Mouse (Mus musculus) heart, embryonic 14.5 days (tissue): ENCODE measurements at regions not wholly inside any gene's neighbourhood (a gene's known extent, or its start where the extent isn't known, plus 50 kb on each side); places are given as distances from the start of the nearest gene placed in this dataset.

Source experiments
- ATAC-seq: fragments of 200-750 bp; cut with Nextera tagmentation; 2 replicates; pipeline ENCODE4 v1.8.0; 2017; ENCODE audit warnings: low read depth, moderate TSS enrichment; ENCODE audit not compliant: insufficient number of reproducible peaks, insufficient read depth, low FRiP score
- H3K27ac ChIP-seq, 2 experiments: fragments of 200-500 bp in 1 of 2; fragments of 300-500 bp in 1 of 2; sonication (generic) in 1 of 2; replicated peaks in 1 of 2; 2 replicates each; pipeline ENCODE4 v1.5.1; 2012 to 2014; ENCODE audit warnings: low read depth in 2 of 2, low read length in 2 of 2, control low read depth in 1 of 2, mild to moderate bottlenecking in 1 of 2, mixed read lengths in 1 of 2; ENCODE audit not compliant: control insufficient read depth in 1 of 2, insufficient read depth in 1 of 2
- H3K27me3 ChIP-seq: fragments of 300-500 bp; sonication (generic); 2 replicates; pipeline ENCODE4 v1.6.1; 2014; ENCODE audit warnings: mild to moderate bottlenecking, low read length, control low read depth; ENCODE audit not compliant: control insufficient read depth, insufficient read depth
- H3K36me3 ChIP-seq: fragments of 300-500 bp; sonication (generic); 2 replicates; pipeline ENCODE4 v1.6.1; 2014; ENCODE audit warnings: mild to moderate bottlenecking, control low read depth, low read length, mixed read lengths; ENCODE audit not compliant: control insufficient read depth, insufficient read depth
- H3K4me1 ChIP-seq, 2 experiments: fragments of 200-500 bp in 1 of 2; fragments of 300-500 bp in 1 of 2; sonication (generic) in 1 of 2; 2 replicates each; pipeline ENCODE4 v1.6.1; 2012 to 2014; ENCODE audit warnings: low read length in 2 of 2, control low read depth in 1 of 2, mixed read lengths in 1 of 2; ENCODE audit not compliant: control insufficient read depth in 2 of 2, insufficient read depth in 2 of 2
- H3K4me2 ChIP-seq: fragments of 300-500 bp; sonication (generic); 2 replicates; pipeline ENCODE4 v1.6.1; 2014; ENCODE audit warnings: mild to moderate bottlenecking, low read length
- H3K4me3 ChIP-seq, 2 experiments: fragments of 200-500 bp in 1 of 2; fragments of 300-500 bp in 1 of 2; sonication (generic) in 1 of 2; 2 replicates each; pipeline ENCODE4 v1.5.1; 2012 to 2014; ENCODE audit warnings: low read length in 2 of 2, mild to moderate bottlenecking in 2 of 2, control low read depth in 1 of 2, low read depth in 1 of 2, moderate library complexity in 1 of 2; ENCODE audit not compliant: control insufficient read depth in 1 of 2, insufficient read depth in 1 of 2
- H3K9ac ChIP-seq: fragments of 300-500 bp; sonication (generic); 2 replicates; pipeline ENCODE4 v1.6.1; 2014; ENCODE audit warnings: mild to moderate bottlenecking, low read length
- H3K9me3 ChIP-seq: fragments of 300-500 bp; sonication (generic); 2 replicates; pipeline ENCODE4 v1.6.1; 2016; ENCODE audit warnings: low read length, control low read depth; ENCODE audit not compliant: control insufficient read depth
- WGBS: fragments of 180-500 bp; shearing (Covaris S2); extraction: QIAGEN DNeasy Blood & Tissue Kit; methylation state at CpG from one replicate; pipeline ENCODE4 v1.1.7; 2014; 5-methylcytosine and 5-hydroxymethylcytosine counted together

DNA sequence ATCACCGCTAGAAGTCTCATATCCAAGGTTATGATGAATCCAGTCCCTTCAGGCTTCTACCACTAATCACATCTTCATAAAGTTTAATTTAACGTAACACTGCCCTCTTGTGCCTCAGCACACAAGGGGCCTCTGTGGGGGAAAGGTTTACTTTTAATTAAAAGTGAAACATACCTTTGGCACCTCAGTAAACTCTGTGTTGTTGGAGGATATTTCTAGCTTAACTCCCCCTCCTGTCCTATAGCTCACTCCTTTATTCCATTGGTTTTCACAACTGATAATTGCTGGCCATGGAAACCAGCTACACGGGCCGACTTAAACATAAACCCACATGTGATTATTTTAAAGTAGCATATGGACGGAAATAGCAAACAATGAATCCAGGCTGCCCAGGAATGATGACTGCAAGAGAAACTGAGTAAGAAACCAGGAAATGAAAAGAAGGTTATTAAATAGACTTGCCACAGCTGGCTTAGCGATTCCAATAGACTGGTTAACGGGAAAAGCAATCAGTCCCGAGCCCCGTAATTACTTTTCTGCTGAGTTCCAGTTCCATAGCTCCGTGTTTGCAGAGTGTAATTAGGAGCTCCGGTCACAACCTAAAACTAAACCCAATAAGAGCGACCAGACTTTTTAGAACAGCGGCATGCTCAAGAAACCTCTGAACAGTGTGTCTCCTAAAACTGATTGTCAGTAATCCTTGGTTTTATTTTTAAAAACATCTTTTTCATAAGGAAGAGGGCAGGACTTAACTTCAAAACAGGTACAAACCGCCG, 600.2 kb upstream of the Adamts9 start:
- Histone ChIP-seq H3K9me3 (no peaks in the 10 kb centered on the region), H3K4me3 (no peak overlapping the region), H3K4me1 (no peaks in the 10 kb centered on the region; a peak in 1 of 4 replicates), H3K36me3 (no peaks in the 10 kb centered on the region), H3K27me3 (no peaks in the 10 kb centered on the region), H3K27ac (no peak overlapping the region), H3K9ac (no peak overlapping the region), H3K4me2 (0 out of 2 replicates have a peak overlapping the region, but pooled peaks have one; percentile 0)
- WGBS = 64% methylated on average over 15 of the region's 15 CpGs
- no peak for ATAC-seq

GRCm38 (mm10) chr6:93539583-93539982, 596.3 kb upstream of the Adamts9 start:
- no peak for ATAC-seq

GRCm38 (mm10) chr6:93539171-93539570, 595.9 kb upstream of the Adamts9 start:
- Histone ChIP-seq H3K27ac (no peak overlapping the region), H3K9ac (no peak overlapping the region), H3K9me3 (no peaks in the 10 kb centered on the region), H3K4me2 (no peak overlapping the region), H3K36me3 (no peaks in the 10 kb centered on the region), H3K4me3 (no peak overlapping the region), H3K27me3 (no peaks in the 10 kb centered on the region), H3K4me1 (no peaks in the 10 kb centered on the region; a peak in 1 of 4 replicates)
- no peak for ATAC-seq
- 62% methylated on average over 4 of the region's 4 CpGs for whole genome bisulfite sequencing

More at GRCm38 (mm10) chr6:93539583-93539982, 596.3 kb upstream of the Adamts9 start:
- H3K4me1 ChIP-seq = no peaks in the 10 kb centered on the region; a peak in 1 of 4 replicates
- H3K4me3 ChIP-seq = no peak overlapping the region
- no peak overlapping the region for H3K4me2 ChIP-seq
- no peaks in the 10 kb centered on the region for H3K36me3 ChIP-seq
- WGBS = 64% methylated on average over 1 of the region's 1 CpGs
- H3K27ac ChIP-seq = no peak overlapping the region
- no peak overlapping the region for H3K9ac ChIP-seq
- H3K27me3 ChIP-seq = no peaks in the 10 kb centered on the region
- no peaks in the 10 kb centered on the region for H3K9me3 ChIP-seq

GRCm38 (mm10) chr6:93537971-93538370, 594.7 kb upstream of the Adamts9 start:
- Histone ChIP-seq H3K4me1 (no peaks in the 10 kb centered on the region; a peak in 1 of 4 replicates), H3K9me3 (no peaks in the 10 kb centered on the region), H3K27ac (no peak overlapping the region), H3K36me3 (no peaks in the 10 kb centered on the region), H3K9ac (no peak overlapping the region), H3K4me3 (no peak overlapping the region), H3K27me3 (no peaks in the 10 kb centered on the region), H3K4me2 (no peak overlapping the region)
- WGBS = 76% methylated on average over 1 of the region's 1 CpGs
- no peak for ATAC-seq

GRCm38 (mm10) chr6:93537126-93537525, 593.8 kb upstream of the Adamts9 start:
- Histone ChIP-seq H3K4me1 (no peaks in the 10 kb centered on the region; a peak in 1 of 4 replicates), H3K27me3 (no peaks in the 10 kb centered on the region), H3K9me3 (no peaks in the 10 kb centered on the region), H3K27ac (no peak overlapping the region), H3K9ac (no peak overlapping the region), H3K4me2 (no peak overlapping the region), H3K36me3 (no peaks in the 10 kb centered on the region), H3K4me3 (no peak overlapping the region)
- WGBS = 95% methylated on average over 1 of the region's 1 CpGs
- no peak for ATAC-seq

GRCm38 (mm10) chr6:93513818-93514217, 570.5 kb upstream of the Adamts9 start:
- H3K27ac ChIP-seq = no peak overlapping the region
- no peak for ATAC-seq
- no peaks in the 10 kb centered on the region for H3K27me3 ChIP-seq
- H3K4me1 ChIP-seq = no peaks in the 10 kb centered on the region
- no peak overlapping the region for H3K4me3 ChIP-seq
- no peaks in the 10 kb centered on the region for H3K36me3 ChIP-seq
- no peaks in the 10 kb centered on the region for H3K9me3 ChIP-seq
- 79% methylated on average over 2 of the region's 2 CpGs for WGBS
- H3K4me2 ChIP-seq = no peak overlapping the region
- H3K9ac ChIP-seq = no peak overlapping the region

- Histone ChIP-seq H3K9ac (no peak overlapping the region), H3K4me2 (no peak overlapping the region), H3K4me1 (no peaks in the 10 kb centered on the region), H3K36me3 (no peaks in the 10 kb centered on the region), H3K27ac (no peak overlapping the region), H3K4me3 (no peak overlapping the region), H3K27me3 (no peaks in the 10 kb centered on the region), H3K9me3 (no peaks in the 10 kb centered on the region)
- ATAC-seq = no peak
- 55% methylated on average over 1 of the region's 1 CpGs for WGBS
Measured at GRCm38 (mm10) chr6:93509857-93510256, 566.6 kb upstream of the Adamts9 start.

GRCm38 (mm10) chr6:93497824-93498223, 554.5 kb upstream of the Adamts9 start:
- H3K27ac ChIP-seq = peak overlapping the region in 1 of 2 experiments; percentile 29; a peak in 1 of 4 replicates
- ATAC-seq = no peak
- 8% methylated on average over 4 of the region's 4 CpGs for WGBS

More at GRCm38 (mm10) chr6:93497824-93498223, 554.5 kb upstream of the Adamts9 start:
- no peaks in the 10 kb centered on the region for H3K9me3 ChIP-seq
- H3K4me3 ChIP-seq = no peak overlapping the region
- no peaks in the 10 kb centered on the region for H3K36me3 ChIP-seq
- H3K4me1 ChIP-seq = peaks cover 2 to 8% of the 10 kb centered on the region in 2 experiments; a peak in 3 of 4 replicates
- no peak overlapping the region for H3K4me2 ChIP-seq
- no peaks in the 10 kb centered on the region for H3K27me3 ChIP-seq
- H3K9ac ChIP-seq = no peak overlapping the region
